Mouse (Mus musculus): ENCODE results near the gene Ube2h.

DNA sequence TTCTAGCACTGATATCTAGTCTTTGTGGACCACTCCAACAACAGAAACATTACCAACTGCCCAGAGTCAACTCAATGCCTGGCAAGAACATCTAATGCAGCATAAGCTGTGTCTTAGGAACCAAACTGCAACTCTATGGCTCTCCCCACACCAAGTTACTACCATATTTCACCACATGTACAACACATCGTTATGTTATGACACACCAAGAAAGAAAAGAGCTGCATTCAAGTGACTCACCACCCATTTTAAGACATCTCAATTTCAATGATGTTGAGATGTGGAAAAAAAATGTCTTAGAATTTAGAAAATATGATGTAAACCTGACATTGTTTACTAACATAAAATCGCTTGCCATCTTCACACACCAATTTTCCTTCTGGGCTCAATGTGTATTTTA is 22.0 kb downstream of the Ube2h start:
- TF ChIP-seq MYOG (IDR thresholded peaks at IDR 0.05; ENCODE audit: control insufficient read depth in 1 of 3, insufficient read depth in 1 of 3, insufficient read length in 2 of 3, low read depth in 2 of 3), result no peak
- no peak for TF ChIP-seq E2F4 (IDR thresholded peaks at IDR 0.05; ENCODE audit: insufficient read depth)
- no peak for TF ChIP-seq POLR2A (IDR thresholded peaks at IDR 0.05; ENCODE audit: insufficient read length, low read depth)
- TF ChIP-seq TCF12 (IDR thresholded peaks at IDR 0.05; ENCODE audit: insufficient read depth, poor library complexity, severe bottlenecking), result no peak
- no peak for TF ChIP-seq MAX (IDR thresholded peaks at IDR 0.05; ENCODE audit: low read depth)
- TF ChIP-seq CEBPB (IDR thresholded peaks at IDR 0.05; ENCODE audit: insufficient read depth, poor library complexity, severe bottlenecking), result peak; percentile 40; the same call in 1 of the 2 replicates
- TF ChIP-seq REST (IDR thresholded peaks at IDR 0.05; ENCODE audit: insufficient read depth, insufficient read length), result no peak
- TF ChIP-seq SRF (IDR thresholded peaks at IDR 0.05; ENCODE audit: control insufficient read depth, insufficient read length, low read depth), result no peak
- TF ChIP-seq TCF3 (IDR thresholded peaks at IDR 0.05; ENCODE audit: insufficient read length, low read depth), result no peak
- no peak for TF ChIP-seq USF1 (IDR thresholded peaks at IDR 0.05; ENCODE audit: low read depth)
- TF ChIP-seq POLR2AphosphoS2 (IDR thresholded peaks at IDR 0.05; ENCODE audit: insufficient read length, low read depth), result no peak
